Mouse (Mus musculus) heart, embryonic 14.5 days (tissue): ENCODE measurements around the gene Camta1. TPM values are rescaled to one million over a fixed set of nuclear protein-coding genes. Genes with fewer than 3 reads are reported as not detected.

ENCODE experiments used
- ATAC-seq: fragments of 200-750 bp; cut with Nextera tagmentation; 2 replicates; pipeline ENCODE4 v1.8.0; 2017; ENCODE audit warnings: low read depth, moderate TSS enrichment; ENCODE audit not compliant: insufficient number of reproducible peaks, insufficient read depth, low FRiP score
- H3K27ac ChIP-seq, 2 experiments: fragments of 200-500 bp in 1 of 2; fragments of 300-500 bp in 1 of 2; sonication (generic) in 1 of 2; replicated peaks in 1 of 2; 2 replicates each; pipeline ENCODE4 v1.5.1; 2012 to 2014; ENCODE audit warnings: low read depth in 2 of 2, low read length in 2 of 2, control low read depth in 1 of 2, mild to moderate bottlenecking in 1 of 2, mixed read lengths in 1 of 2; ENCODE audit not compliant: control insufficient read depth in 1 of 2, insufficient read depth in 1 of 2
- H3K27me3 ChIP-seq: fragments of 300-500 bp; sonication (generic); 2 replicates; pipeline ENCODE4 v1.6.1; 2014; ENCODE audit warnings: mild to moderate bottlenecking, low read length, control low read depth; ENCODE audit not compliant: control insufficient read depth, insufficient read depth
- H3K36me3 ChIP-seq: fragments of 300-500 bp; sonication (generic); 2 replicates; pipeline ENCODE4 v1.6.1; 2014; ENCODE audit warnings: mild to moderate bottlenecking, control low read depth, low read length, mixed read lengths; ENCODE audit not compliant: control insufficient read depth, insufficient read depth
- H3K4me1 ChIP-seq, 2 experiments: fragments of 200-500 bp in 1 of 2; fragments of 300-500 bp in 1 of 2; sonication (generic) in 1 of 2; 2 replicates each; pipeline ENCODE4 v1.6.1; 2012 to 2014; ENCODE audit warnings: low read length in 2 of 2, control low read depth in 1 of 2, mixed read lengths in 1 of 2; ENCODE audit not compliant: control insufficient read depth in 2 of 2, insufficient read depth in 2 of 2
- H3K4me2 ChIP-seq: fragments of 300-500 bp; sonication (generic); 2 replicates; pipeline ENCODE4 v1.6.1; 2014; ENCODE audit warnings: mild to moderate bottlenecking, low read length
- H3K4me3 ChIP-seq, 2 experiments: fragments of 200-500 bp in 1 of 2; fragments of 300-500 bp in 1 of 2; sonication (generic) in 1 of 2; 2 replicates each; pipeline ENCODE4 v1.5.1; 2012 to 2014; ENCODE audit warnings: low read length in 2 of 2, mild to moderate bottlenecking in 2 of 2, control low read depth in 1 of 2, low read depth in 1 of 2, moderate library complexity in 1 of 2; ENCODE audit not compliant: control insufficient read depth in 1 of 2, insufficient read depth in 1 of 2
- H3K9ac ChIP-seq: fragments of 300-500 bp; sonication (generic); 2 replicates; pipeline ENCODE4 v1.6.1; 2014; ENCODE audit warnings: mild to moderate bottlenecking, low read length
- H3K9me3 ChIP-seq: fragments of 300-500 bp; sonication (generic); 2 replicates; pipeline ENCODE4 v1.6.1; 2016; ENCODE audit warnings: low read length, control low read depth; ENCODE audit not compliant: control insufficient read depth
- WGBS: fragments of 180-500 bp; shearing (Covaris S2); extraction: QIAGEN DNeasy Blood & Tissue Kit; methylation state at CpG from one replicate; pipeline ENCODE4 v1.1.7; 2014; 5-methylcytosine and 5-hydroxymethylcytosine counted together
- polyA plus RNA-seq: library from polyadenylated mRNA; unstranded; fragments of >200 nt; fragmentation: Nextera tagmentation; extraction: Ambion mirVana; gene quantifications from 2 replicates; pipeline ENCODE4 v1.2.1, GENCODE M21; 2014

Gene Camta1
- polyA plus RNA-seq, 1 experiment from 2014 or later = 150 TPM

DNA sequence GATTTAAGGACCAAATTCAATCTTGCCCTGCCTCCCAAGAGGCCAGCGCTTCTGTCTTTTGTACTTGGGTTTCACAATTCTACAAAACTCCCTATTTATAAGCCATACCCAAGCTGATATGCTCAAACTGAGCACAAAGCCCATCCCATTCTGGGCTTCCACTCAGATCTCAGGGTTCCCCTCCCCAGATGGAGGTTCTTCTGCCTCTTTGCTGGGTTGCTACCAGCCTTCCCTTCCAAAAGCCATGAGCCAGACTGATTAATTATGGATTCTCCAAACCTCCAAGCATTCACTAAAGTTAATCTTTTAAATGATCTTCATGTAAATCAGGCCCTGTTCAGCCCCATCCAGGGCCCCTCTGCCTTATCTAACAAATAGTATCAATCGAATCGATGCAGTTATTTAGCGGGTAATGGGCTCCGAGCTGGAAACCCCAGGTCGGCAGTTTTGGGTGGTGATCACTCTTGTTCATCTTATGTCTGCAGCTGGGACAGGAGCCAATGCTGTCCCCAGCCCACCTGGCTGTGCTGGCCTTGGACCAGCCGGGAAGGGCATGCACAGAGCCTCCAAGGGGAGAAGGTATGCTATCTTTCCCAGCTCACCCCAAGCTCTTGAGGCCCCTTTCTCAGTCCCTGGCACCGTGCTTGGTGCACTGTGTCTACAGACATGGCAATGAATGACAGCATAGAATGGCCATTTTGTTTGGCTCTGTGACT, 534.5 kb downstream of the Camta1 start:
- H3K9ac ChIP-seq = no peak overlapping the region
- H3K27ac ChIP-seq = no peak overlapping the region
- peaks cover 4 to 7% of the 10 kb centered on the region in 2 experiments; a peak in 2 of 4 replicates for H3K4me1 ChIP-seq
- H3K4me3 ChIP-seq = no peak overlapping the region
- no peaks in the 10 kb centered on the region for H3K9me3 ChIP-seq
- no peaks in the 10 kb centered on the region for H3K27me3 ChIP-seq
- 90% methylated on average over 8 of the region's 8 CpGs for WGBS
- no peak overlapping the region for H3K4me2 ChIP-seq
- no peak for ATAC-seq
- H3K36me3 ChIP-seq = no peaks in the 10 kb centered on the region

DNA sequence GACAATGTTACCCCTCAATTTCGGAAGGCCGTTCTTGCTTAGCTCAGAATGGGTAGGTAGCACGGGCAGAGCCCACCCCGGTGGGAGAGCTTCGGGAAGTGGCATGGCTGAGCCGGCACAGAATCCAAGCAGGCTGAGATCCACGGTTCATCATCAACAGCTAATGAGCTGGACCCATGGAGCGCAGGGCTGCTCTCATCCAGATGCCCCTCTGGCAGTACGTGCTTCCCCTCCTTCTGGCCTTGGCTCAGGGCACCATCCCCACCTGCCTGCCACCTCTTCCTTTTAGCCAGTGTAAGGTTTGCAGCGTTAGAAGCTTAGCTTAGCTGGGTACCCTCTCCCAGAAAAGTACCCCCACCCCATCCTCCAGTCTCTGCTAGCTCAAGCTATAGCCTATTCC, 545.2 kb downstream of the Camta1 start:
- no peaks in the 10 kb centered on the region for H3K4me1 ChIP-seq
- no peaks in the 10 kb centered on the region for H3K36me3 ChIP-seq
- H3K27me3 ChIP-seq = no peaks in the 10 kb centered on the region
- WGBS = 78% methylated on average over 10 of the region's 10 CpGs
- ATAC-seq = no peak
- H3K27ac ChIP-seq = no peak overlapping the region
- no peak overlapping the region for H3K4me3 ChIP-seq
- H3K4me2 ChIP-seq = no peak overlapping the region
- no peaks in the 10 kb centered on the region for H3K9me3 ChIP-seq
- H3K9ac ChIP-seq = no peak overlapping the region

- Histone ChIP-seq H3K36me3 (no peaks in the 10 kb centered on the region), H3K9me3 (no peaks in the 10 kb centered on the region), H3K4me3 (no peak overlapping the region), H3K9ac (no peak overlapping the region), H3K27ac (no peak overlapping the region), H3K27me3 (no peaks in the 10 kb centered on the region), H3K4me2 (no peak overlapping the region), H3K4me1 (no peaks in the 10 kb centered on the region)
- WGBS = 82% methylated on average over 10 of the region's 10 CpGs
- no peak for ATAC-seq
These were observed 546.0 kb downstream of the Camta1 start for GRCm38 (mm10) chr4:151315726-151316125.

- H3K4me3 ChIP-seq = no peak overlapping the region
- H3K9me3 ChIP-seq = no peaks in the 10 kb centered on the region
- 90% methylated on average over 8 of the region's 8 CpGs for WGBS
- H3K4me2 ChIP-seq = no peak overlapping the region
- H3K27me3 ChIP-seq = no peaks in the 10 kb centered on the region
- H3K4me1 ChIP-seq = no peaks in the 10 kb centered on the region; a peak in 1 of 4 replicates
- no peaks in the 10 kb centered on the region for H3K36me3 ChIP-seq
- H3K9ac ChIP-seq = no peak overlapping the region
- H3K27ac ChIP-seq = no peak overlapping the region
- no peak for ATAC-seq
These were observed 550.9 kb downstream of the Camta1 start for GRCm38 (mm10) chr4:151310773-151311172.

- Histone ChIP-seq H3K27me3 (no peaks in the 10 kb centered on the region), H3K4me1 (no peaks in the 10 kb centered on the region; a peak in 1 of 4 replicates), H3K4me2 (no peak overlapping the region), H3K9me3 (no peaks in the 10 kb centered on the region), H3K36me3 (no peaks in the 10 kb centered on the region), H3K9ac (no peak overlapping the region), H3K4me3 (no peak overlapping the region), H3K27ac (no peak overlapping the region)
- no peak for ATAC-seq
- 53% methylated on average over 12 of the region's 12 CpGs for WGBS
These were observed 551.5 kb downstream of the Camta1 start for GRCm38 (mm10) chr4:151310056-151310685.

GRCm38 (mm10) chr4:151306890-151307289, 554.8 kb downstream of the Camta1 start:
- Histone ChIP-seq H3K4me3 (no peak overlapping the region), H3K4me1 (peaks cover 11 to 15% of the 10 kb centered on the region in 2 experiments), H3K27me3 (no peaks in the 10 kb centered on the region; the same call in 1 of the 2 replicates), H3K27ac (no peak overlapping the region), H3K9me3 (no peaks in the 10 kb centered on the region), H3K9ac (no peak overlapping the region), H3K36me3 (no peaks in the 10 kb centered on the region), H3K4me2 (no peak overlapping the region)
- ATAC-seq = no peak
- WGBS = 79% methylated on average over 11 of the region's 11 CpGs

DNA sequence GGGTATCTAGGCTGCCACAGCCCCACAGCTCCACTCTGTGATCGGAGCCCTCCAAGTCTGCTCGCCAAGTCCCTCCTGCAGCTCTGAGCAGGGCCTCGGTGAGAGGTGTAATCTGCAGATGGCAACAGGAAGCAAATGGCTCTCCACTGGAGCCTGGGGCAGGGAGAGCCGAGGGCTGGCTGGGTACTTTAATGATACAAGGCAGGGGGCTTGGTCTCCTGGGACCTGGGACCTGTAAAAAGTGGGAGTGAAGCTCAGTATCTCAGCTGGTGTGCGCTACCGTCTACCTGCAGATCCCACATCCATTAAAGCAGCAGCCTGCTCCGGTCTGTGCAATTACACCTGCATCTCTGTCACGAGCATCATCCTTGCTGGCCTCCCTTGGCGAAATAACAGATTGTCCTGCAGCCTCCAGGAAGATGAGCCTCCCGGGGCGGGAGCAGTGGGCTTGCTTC, 555.3 kb downstream of the Camta1 start:
- Histone ChIP-seq H3K4me3 (no peak overlapping the region), H3K27me3 (no peaks in the 10 kb centered on the region; the same call in 1 of the 2 replicates), H3K9me3 (no peaks in the 10 kb centered on the region), H3K9ac (no peak overlapping the region), H3K27ac (no peak overlapping the region), H3K36me3 (no peaks in the 10 kb centered on the region), H3K4me2 (no peak overlapping the region), H3K4me1 (peaks cover 11 to 15% of the 10 kb centered on the region in 2 experiments)
- WGBS = 45% methylated on average over 11 of the region's 11 CpGs
- ATAC-seq = no peak
